In genomic region chr3:152210728-152211391, GRCm38 (mm10) we compare ENCODE assay signal across 8 mouse cellular contexts. TPM values are rescaled to one million over a fixed set of nuclear protein-coding genes. Genes with fewer than 3 reads are reported as not detected.
DNase-seq lines count a peak whose midpoint lies in the region; ATAC-seq and TF ChIP-seq lines count a peak whose summit lies in the region.

No protein-coding gene starts in this region.

- peak overlapping the region; percentile 100 for H3K9ac ChIP-seq in ES-E14 (ENCODE audit: insufficient read depth, low read depth, low read length, poor library complexity, severe bottlenecking)
- peak overlapping the region; percentile 100 for H3K9ac ChIP-seq in forebrain, embryonic 16.5 days (replicated peaks; ENCODE audit: low read depth, low read length)
- H3K9ac ChIP-seq in lung, postnatal 0 days (replicated peaks; ENCODE audit: low read depth) = peak overlapping the region; percentile 98

- DNase-seq in ES-E14 (ENCODE audit: low read depth, low spot score) = peak; percentile 68
- peak; percentile 61 to 77 for DNase-seq in cerebellum, adult 18-20 months
- DNase-seq in heart, postnatal 25 days (ENCODE audit: low spot score) = peak; percentile 38
- DNase-seq in layer of hippocampus, adult 8-10 months (ENCODE audit: low spot score in 2 of 2) = peak; percentile 58 to 68
- DNase-seq in lung, postnatal 0 days (ENCODE audit: low spot score) = peak; percentile 79
- DNase-seq in ovary, postnatal 14 days (ENCODE audit: low spot score) = peak; percentile 48
- DNase-seq in thymus, postnatal 14 days = peak; percentile 85

- no peaks in the 10 kb centered on the region for H3K9me3 ChIP-seq in ES-E14 (ENCODE audit: control insufficient read depth, insufficient read depth, low read depth, low read length)
- no peaks in the 10 kb centered on the region for H3K9me3 ChIP-seq in forebrain, embryonic 16.5 days (ENCODE audit: control insufficient read depth, low read length)
- no peaks in the 10 kb centered on the region for H3K9me3 ChIP-seq in lung, postnatal 0 days (ENCODE audit: low read length)

- peak; percentile 57 for ATAC-seq in forebrain, embryonic 16.5 days
- ATAC-seq in lung, postnatal 0 days = peak; percentile 53

- H3K4me3 ChIP-seq in ES-E14 (ENCODE audit: insufficient read depth in 1 of 2, low read depth in 1 of 2, low read length in 2 of 2, poor library complexity in 1 of 2, severe bottlenecking in 1 of 2) = peak overlapping the region; percentile 74 to 96
- H3K4me3 ChIP-seq in forebrain, embryonic 16.5 days (replicated peaks; ENCODE audit: low read length) = peak overlapping the region; percentile 94
- peak overlapping the region; percentile 84 for H3K4me3 ChIP-seq in lung, postnatal 0 days (ENCODE audit: low read depth, low read length)

- under 1% methylated on average over 53 of the region's 68 CpGs for WGBS in forebrain, embryonic 16.5 days
- under 1% methylated on average over 52 of the region's 68 CpGs for WGBS in lung, postnatal 0 days

- peaks cover 6 to 8% of the 10 kb centered on the region in 2 experiments; a peak in 3 of 4 replicates for H3K4me1 ChIP-seq in ES-E14 (ENCODE audit: control insufficient read depth in 2 of 2, insufficient read depth in 2 of 2, low read length in 2 of 2, poor library complexity in 1 of 2)
- peaks cover 26% of the 10 kb centered on the region for H3K4me1 ChIP-seq in forebrain, embryonic 16.5 days (replicated peaks; ENCODE audit: control insufficient read depth, insufficient read depth, low read length)
- H3K4me1 ChIP-seq in lung, postnatal 0 days (ENCODE audit: insufficient read depth, low read depth, low read length) = peaks cover 9% of the 10 kb centered on the region

- peak overlapping the region; percentile 94 for H3K27ac ChIP-seq in ES-E14 (ENCODE audit: insufficient read depth, low read depth, low read length, poor library complexity, severe bottlenecking)
- peak overlapping the region; percentile 100 for H3K27ac ChIP-seq in forebrain, embryonic 16.5 days (ENCODE audit: low read length)
- peak overlapping the region; percentile 97 for H3K27ac ChIP-seq in lung, postnatal 0 days (ENCODE audit: low read length)

- H3K27me3 ChIP-seq in forebrain, embryonic 16.5 days (replicated peaks; ENCODE audit: control insufficient read depth, insufficient read depth, low read length) = no peaks in the 10 kb centered on the region
- H3K27me3 ChIP-seq in lung, postnatal 0 days (replicated peaks; ENCODE audit: insufficient read depth, low read length) = no peaks in the 10 kb centered on the region

- H3K36me3 ChIP-seq in ES-E14 (ENCODE audit: control insufficient read depth, insufficient read depth, low read length, poor library complexity, severe bottlenecking) = peaks cover 12% of the 10 kb centered on the region
- H3K36me3 ChIP-seq in forebrain, embryonic 16.5 days (ENCODE audit: control insufficient read depth, insufficient read depth) = peaks cover 2% of the 10 kb centered on the region; the same call in 1 of the 2 replicates
- no peaks in the 10 kb centered on the region for H3K36me3 ChIP-seq in lung, postnatal 0 days (ENCODE audit: insufficient read depth, low read length)

- H3K4me2 ChIP-seq in forebrain, embryonic 16.5 days (ENCODE audit: low read length) = peak overlapping the region; percentile 88
- peak overlapping the region; percentile 85 for H3K4me2 ChIP-seq in lung, postnatal 0 days (replicated peaks; ENCODE audit: low read depth, low read length)

- intact Hi-C loops in heart, postnatal 25 days (cut with DNase I) = loop anchor here (1.0 to 2.0 kb wide), 2 partner anchors 18 to 100 kb away; no protein-coding TSS in a partner anchor

- in situ Hi-C loops in ES-E14 (cut with MboI; ENCODE audit: low sequenced_read_pairs in 2 of 2, unreplicated experiment in 2 of 2) = no loop called here

- TF ChIP-seq CTCF in lung, postnatal 0 days (IDR thresholded peaks at IDR 0.05) = no peak

- no peak for TF ChIP-seq EP300 in lung, postnatal 0 days (IDR thresholded peaks at IDR 0.05)

TF ChIP-seq in ES-E14, 5 proteins besides CTCF, POLR2A, EP300 and RAD21:
- TF ChIP-seq ZNF384 (IDR thresholded peaks at IDR 0.05; ENCODE audit: low read depth, low read length) = no peak

RNA-seq across cellular contexts. Expression of gene Fubp1, which starts 0.6 kb away (rescaled TPM):
- total RNA-seq in ES-E14 (2012; rRNA removed) = 242 and 244 TPM in 2 replicates
- polyA plus RNA-seq in forebrain, embryonic 16.5 days (2015; fragmentation: Nextera tagmentation; extraction: Ambion mirVana) = 297 and 302 TPM in 2 replicates
- 10 to 100 TPM; 54.6 to 58.4 TPM for total RNA-seq in heart, postnatal 25 days (2021)
- 100 to 1,000 TPM; 114 to 141 (median 131) TPM for total RNA-seq in layer of hippocampus, adult 8-10 months (2022)
- 74.9 and 95.5 TPM in 2 replicates for polyA plus RNA-seq in lung, postnatal 0 days (2015; fragmentation: Nextera tagmentation; extraction: Ambion mirVana)

RNA-seq across cellular contexts. Expression of gene Dnajb4, which starts 0.8 kb away (rescaled TPM):
- total RNA-seq in ES-E14 (2012; rRNA removed) = 5.9 and 8.6 TPM in 2 replicates
- 36.3 and 39.8 TPM in 2 replicates for polyA plus RNA-seq in forebrain, embryonic 16.5 days (2015; fragmentation: Nextera tagmentation; extraction: Ambion mirVana)
- total RNA-seq in heart, postnatal 25 days (2021) = 100 to 1,000 TPM in 1 of 2 experiments, 10 to 100 TPM in 1; 87.8 to 113 TPM
- 10 to 100 TPM; 51.8 to 78.7 (median 62.1) TPM for total RNA-seq in layer of hippocampus, adult 8-10 months (2022)
- polyA plus RNA-seq in lung, postnatal 0 days (2015; fragmentation: Nextera tagmentation; extraction: Ambion mirVana) = 54.0 and 58.7 TPM in 2 replicates

RNA-seq across cellular contexts. Expression of gene Gipc2, which starts 44.8 kb away (rescaled TPM):
- 0.76 and 0.95 TPM in 2 replicates for total RNA-seq in ES-E14 (2012; rRNA removed)
- 4.0 and 4.1 TPM in 2 replicates for polyA plus RNA-seq in forebrain, embryonic 16.5 days (2015; fragmentation: Nextera tagmentation; extraction: Ambion mirVana)
- 1 to 10 TPM; 3.6 to 4.0 TPM for total RNA-seq in heart, postnatal 25 days (2021)
- total RNA-seq in layer of hippocampus, adult 8-10 months (2022) = 1 to 10 TPM in 3 of 4 experiments, under 1 TPM in 1; 0.68 to 1.9 (median 1.5) TPM
- polyA plus RNA-seq in lung, postnatal 0 days (2015; fragmentation: Nextera tagmentation; extraction: Ambion mirVana) = 86.3 and 107 TPM in 2 replicates

RNA-seq across cellular contexts. Expression of gene Nexn, which starts 55.3 kb away (rescaled TPM):
- total RNA-seq in ES-E14 (2012; rRNA removed) = 2.6 and 3.1 TPM in 2 replicates
- polyA plus RNA-seq in forebrain, embryonic 16.5 days (2015; fragmentation: Nextera tagmentation; extraction: Ambion mirVana) = 2.2 and 5.1 TPM in 2 replicates
- total RNA-seq in heart, postnatal 25 days (2021) = 100 to 1,000 TPM; 324 to 334 TPM
- 1 to 10 TPM in 2 of 4 experiments, under 1 TPM in 2; 0.65 to 2.9 (median 1.3) TPM for total RNA-seq in layer of hippocampus, adult 8-10 months (2022)
- 39.9 and 47.1 TPM in 2 replicates for polyA plus RNA-seq in lung, postnatal 0 days (2015; fragmentation: Nextera tagmentation; extraction: Ambion mirVana)

Comparison
In these comparisons a context has a peak if more than half of its experiments do, and no peak if none do; other contexts are left out.
1. Peak in every context shown above with its lines: DNase-seq, ATAC-seq, H3K4me3 ChIP-seq and H3K27ac ChIP-seq.